Mouse (Mus musculus): Measurements from ENCODE around the gene Ahcyl2. TPM values are rescaled to one million over a fixed set of nuclear protein-coding genes. Genes with fewer than 3 reads are reported as not detected.

Ahcyl2 gene
- polyA plus RNA-seq, 1 experiment from 2014 or later = 15.2 TPM

- Histone ChIP-seq H3K4me1 (peaks cover 7% of the 10 kb centered on the region; the same call in 1 of the 2 replicates), H3K4me2 (no peak overlapping the region), H3K9ac (no peak overlapping the region), H3K9me3 (no peaks in the 10 kb centered on the region), H3K4me3 (no peak overlapping the region), H3K27ac (no peak overlapping the region), H3K36me3 (no peaks in the 10 kb centered on the region), H3K27me3 (no peaks in the 10 kb centered on the region)
- WGBS = 82% methylated on average over 1 of the region's 1 CpGs
- ATAC-seq (ENCODE audit: insufficient number of reproducible peaks, insufficient read depth, low FRiP score, low TSS enrichment, low read depth) = no peak
Observed at GRCm38 (mm10) chr6:29774161-29774560, 6.3 kb downstream of the Ahcyl2 start.

GRCm38 (mm10) chr6:29775609-29776008 is 7.8 kb downstream of the Ahcyl2 start:
- no peak overlapping the region for H3K9ac ChIP-seq
- no peak overlapping the region for H3K4me2 ChIP-seq
- H3K9me3 ChIP-seq = no peaks in the 10 kb centered on the region
- no peaks in the 10 kb centered on the region for H3K4me1 ChIP-seq
- no peak overlapping the region for H3K27ac ChIP-seq
- no peaks in the 10 kb centered on the region for H3K27me3 ChIP-seq
- no peaks in the 10 kb centered on the region for H3K36me3 ChIP-seq
- no peak overlapping the region for H3K4me3 ChIP-seq
- WGBS = 91% methylated on average over 1 of the region's 1 CpGs
- no peak for ATAC-seq (ENCODE audit: insufficient number of reproducible peaks, insufficient read depth, low FRiP score, low TSS enrichment, low read depth)

- H3K4me3 ChIP-seq = no peak overlapping the region
- H3K4me2 ChIP-seq = no peak overlapping the region
- no peaks in the 10 kb centered on the region for H3K4me1 ChIP-seq
- H3K9ac ChIP-seq = no peak overlapping the region
- no peak for ATAC-seq (ENCODE audit: insufficient number of reproducible peaks, insufficient read depth, low FRiP score, low TSS enrichment, low read depth)
- no peak overlapping the region for H3K27ac ChIP-seq
- no peaks in the 10 kb centered on the region for H3K9me3 ChIP-seq
- no peaks in the 10 kb centered on the region for H3K27me3 ChIP-seq
- no peaks in the 10 kb centered on the region for H3K36me3 ChIP-seq
- WGBS = 92% methylated on average over 4 of the region's 4 CpGs
Observed at GRCm38 (mm10) chr6:29776542-29777237, 8.9 kb downstream of the Ahcyl2 start.

- no peak overlapping the region for H3K4me3 ChIP-seq
- no peaks in the 10 kb centered on the region for H3K36me3 ChIP-seq
- H3K27me3 ChIP-seq = no peaks in the 10 kb centered on the region
- no peaks in the 10 kb centered on the region for H3K9me3 ChIP-seq
- H3K27ac ChIP-seq = no peak overlapping the region
- no peak overlapping the region for H3K9ac ChIP-seq
- no peaks in the 10 kb centered on the region for H3K4me1 ChIP-seq
- 73% methylated on average over 3 of the region's 3 CpGs for WGBS
- ATAC-seq (ENCODE audit: insufficient number of reproducible peaks, insufficient read depth, low FRiP score, low TSS enrichment, low read depth) = no peak
- no peak overlapping the region for H3K4me2 ChIP-seq
Observed at GRCm38 (mm10) chr6:29777238-29777555, 9.4 kb downstream of the Ahcyl2 start.

GRCm38 (mm10) chr6:29780082-29780481 is 12.3 kb downstream of the Ahcyl2 start:
- Histone ChIP-seq H3K9me3 (no peaks in the 10 kb centered on the region), H3K36me3 (no peaks in the 10 kb centered on the region), H3K4me2 (no peak overlapping the region), H3K4me3 (no peak overlapping the region), H3K9ac (no peak overlapping the region), H3K27me3 (no peaks in the 10 kb centered on the region), H3K27ac (no peak overlapping the region), H3K4me1 (no peaks in the 10 kb centered on the region)
- ATAC-seq (ENCODE audit: insufficient number of reproducible peaks, insufficient read depth, low FRiP score, low TSS enrichment, low read depth) = no peak

- H3K4me2 ChIP-seq = no peak overlapping the region
- no peaks in the 10 kb centered on the region for H3K36me3 ChIP-seq
- no peaks in the 10 kb centered on the region for H3K9me3 ChIP-seq
- no peaks in the 10 kb centered on the region for H3K4me1 ChIP-seq
- H3K27ac ChIP-seq = no peak overlapping the region
- H3K9ac ChIP-seq = no peak overlapping the region
- H3K4me3 ChIP-seq = no peak overlapping the region
- WGBS = 91% methylated on average over 2 of the region's 2 CpGs
- H3K27me3 ChIP-seq = no peaks in the 10 kb centered on the region
- ATAC-seq (ENCODE audit: insufficient number of reproducible peaks, insufficient read depth, low FRiP score, low TSS enrichment, low read depth) = no peak
Observed at GRCm38 (mm10) chr6:29780571-29780970, 12.8 kb downstream of the Ahcyl2 start.

GRCm38 (mm10) chr6:29782239-29782638 is 14.4 kb downstream of the Ahcyl2 start:
- no peak overlapping the region for H3K4me3 ChIP-seq
- no peak for ATAC-seq (ENCODE audit: insufficient number of reproducible peaks, insufficient read depth, low FRiP score, low TSS enrichment, low read depth)
- whole genome bisulfite sequencing = 61% methylated on average over 1 of the region's 1 CpGs

GRCm38 (mm10) chr6:29783960-29784359 is 16.1 kb downstream of the Ahcyl2 start:
- no peaks in the 10 kb centered on the region for H3K36me3 ChIP-seq
- no peak overlapping the region for H3K4me3 ChIP-seq
- no peaks in the 10 kb centered on the region for H3K4me1 ChIP-seq
- ATAC-seq (ENCODE audit: insufficient number of reproducible peaks, insufficient read depth, low FRiP score, low TSS enrichment, low read depth) = no peak
- H3K4me2 ChIP-seq = no peak overlapping the region
- 79% methylated on average over 6 of the region's 6 CpGs for whole genome bisulfite sequencing
- H3K27ac ChIP-seq = no peak overlapping the region
- no peaks in the 10 kb centered on the region for H3K9me3 ChIP-seq
- H3K9ac ChIP-seq = no peak overlapping the region
- H3K27me3 ChIP-seq = no peaks in the 10 kb centered on the region

More at GRCm38 (mm10) chr6:29782239-29782638, 14.4 kb downstream of the Ahcyl2 start:
- Histone ChIP-seq H3K36me3 (no peaks in the 10 kb centered on the region), H3K9me3 (no peaks in the 10 kb centered on the region), H3K4me1 (no peaks in the 10 kb centered on the region), H3K27me3 (no peaks in the 10 kb centered on the region), H3K9ac (no peak overlapping the region), H3K4me2 (no peak overlapping the region), H3K27ac (no peak overlapping the region)

GRCm38 (mm10) chr6:29784413-29785021 is 16.7 kb downstream of the Ahcyl2 start:
- Histone ChIP-seq H3K4me3 (no peak overlapping the region), H3K9me3 (no peaks in the 10 kb centered on the region), H3K27me3 (no peaks in the 10 kb centered on the region), H3K9ac (no peak overlapping the region), H3K4me2 (no peak overlapping the region), H3K27ac (no peak overlapping the region), H3K4me1 (no peaks in the 10 kb centered on the region), H3K36me3 (no peaks in the 10 kb centered on the region)
- WGBS = 83% methylated on average over 3 of the region's 3 CpGs
- ATAC-seq (ENCODE audit: insufficient number of reproducible peaks, insufficient read depth, low FRiP score, low TSS enrichment, low read depth) = no peak

GRCm38 (mm10) chr6:29785759-29786158 is 17.9 kb downstream of the Ahcyl2 start:
- no peaks in the 10 kb centered on the region for H3K9me3 ChIP-seq
- no peak overlapping the region for H3K9ac ChIP-seq
- H3K4me2 ChIP-seq = no peak overlapping the region
- ATAC-seq (ENCODE audit: insufficient number of reproducible peaks, insufficient read depth, low FRiP score, low TSS enrichment, low read depth) = no peak
- H3K4me3 ChIP-seq = no peak overlapping the region
- WGBS = 84% methylated on average over 5 of the region's 5 CpGs
- H3K27ac ChIP-seq = no peak overlapping the region
- H3K27me3 ChIP-seq = no peaks in the 10 kb centered on the region
- no peaks in the 10 kb centered on the region for H3K36me3 ChIP-seq
- no peaks in the 10 kb centered on the region for H3K4me1 ChIP-seq

GRCm38 (mm10) chr6:29788779-29789350 is 21.1 kb downstream of the Ahcyl2 start:
- Histone ChIP-seq H3K27me3 (no peaks in the 10 kb centered on the region), H3K4me2 (no peak overlapping the region), H3K27ac (no peak overlapping the region), H3K4me3 (no peak overlapping the region), H3K9ac (no peak overlapping the region), H3K9me3 (no peaks in the 10 kb centered on the region), H3K36me3 (no peaks in the 10 kb centered on the region), H3K4me1 (no peaks in the 10 kb centered on the region)
- 53% methylated on average over 3 of the region's 3 CpGs for WGBS
- no peak for ATAC-seq (ENCODE audit: insufficient number of reproducible peaks, insufficient read depth, low FRiP score, low TSS enrichment, low read depth)

GRCm38 (mm10) chr6:29790014-29790698 is 22.3 kb downstream of the Ahcyl2 start:
- no peak overlapping the region for H3K27ac ChIP-seq
- no peak for ATAC-seq (ENCODE audit: insufficient number of reproducible peaks, insufficient read depth, low FRiP score, low TSS enrichment, low read depth)
- H3K36me3 ChIP-seq = no peaks in the 10 kb centered on the region
- 82% methylated on average over 3 of the region's 3 CpGs for WGBS
- no peaks in the 10 kb centered on the region for H3K9me3 ChIP-seq
- H3K4me3 ChIP-seq = no peak overlapping the region
- no peaks in the 10 kb centered on the region for H3K27me3 ChIP-seq
- H3K9ac ChIP-seq = no peak overlapping the region
- H3K4me2 ChIP-seq = no peak overlapping the region
- H3K4me1 ChIP-seq = no peaks in the 10 kb centered on the region

Data from embryonic facial prominence, embryonic 13.5 days (tissue).